Mouse (Mus musculus) neutrophil, adult 5-6 weeks (primary cell): Measurements from ENCODE around the gene Gm45799. TPM values are rescaled to one million over a fixed set of nuclear protein-coding genes. Genes with fewer than 3 reads are reported as not detected.
A peak's percentile ranks its signal among the peaks of the same experiment; 100 is the strongest.

ENCODE experiments used
- ATAC-seq: fragments of 151-379, 151-347 bp; 2 replicates; pipeline ENCODE4 v1.8.0; 2017; ENCODE audit warnings: mild to moderate bottlenecking, moderate TSS enrichment; ENCODE audit not compliant: insufficient number of reproducible peaks, poor library complexity, low FRiP score, severe bottlenecking; ENCODE audit errors: extremely low read depth
- total RNA-seq: library from RNA; stranded (forward); fragments of 200-1000 nt; gene quantifications from 2 replicates; pipeline ENCODE4 v1.2.3, GENCODE M21; 2017

The Gm45799 gene
- total RNA-seq, 1 experiment from 2014 or later, result 4.7 TPM

DNA sequence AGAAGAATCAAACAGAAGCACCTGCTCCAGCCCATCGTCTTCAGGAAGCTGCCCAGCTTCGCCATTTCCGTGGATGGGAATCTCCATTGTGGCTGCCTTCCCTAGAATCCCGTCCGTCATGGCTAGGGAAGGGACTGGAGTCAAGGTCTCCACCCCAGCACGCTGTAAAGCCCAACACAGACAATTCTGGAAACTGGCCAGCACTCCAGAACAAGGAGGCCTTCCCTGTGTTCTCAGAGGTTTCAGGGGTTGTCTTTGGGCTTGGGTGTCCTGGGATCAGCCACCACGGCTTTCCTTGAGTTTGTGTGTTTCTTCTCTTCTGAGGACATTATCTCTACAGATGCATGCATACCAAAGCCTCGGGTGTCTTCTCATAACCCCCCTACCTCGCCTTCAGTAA is 1.0 kb upstream of the Gm45799 start:
- no peak for ATAC-seq

DNA sequence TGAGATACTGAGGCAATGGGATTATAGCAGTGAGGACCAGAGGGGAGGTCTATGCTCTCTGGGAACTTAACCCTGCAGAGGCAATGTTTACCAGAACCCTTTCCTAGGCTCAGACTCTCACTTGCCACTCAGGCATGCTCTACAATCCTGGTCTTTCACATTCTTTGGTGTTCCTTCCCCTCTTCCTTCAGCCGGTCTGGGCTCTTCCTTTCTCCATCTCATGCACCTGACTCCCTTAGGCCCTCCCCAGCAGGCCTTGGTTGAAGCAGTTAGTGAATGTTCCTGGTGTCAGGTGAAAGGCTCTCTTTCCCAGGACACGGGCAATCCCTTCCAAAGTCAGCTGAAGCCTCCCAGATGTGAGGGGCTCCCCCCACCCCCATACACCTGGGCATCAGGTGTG is 596 bp upstream of the Gm45799 start, which contains the start of gene Timm10b:
Gene Timm10b (plus strand): TSS at position 301 of the 400 bp plus-strand sequence.
- no peak for ATAC-seq

DNA sequence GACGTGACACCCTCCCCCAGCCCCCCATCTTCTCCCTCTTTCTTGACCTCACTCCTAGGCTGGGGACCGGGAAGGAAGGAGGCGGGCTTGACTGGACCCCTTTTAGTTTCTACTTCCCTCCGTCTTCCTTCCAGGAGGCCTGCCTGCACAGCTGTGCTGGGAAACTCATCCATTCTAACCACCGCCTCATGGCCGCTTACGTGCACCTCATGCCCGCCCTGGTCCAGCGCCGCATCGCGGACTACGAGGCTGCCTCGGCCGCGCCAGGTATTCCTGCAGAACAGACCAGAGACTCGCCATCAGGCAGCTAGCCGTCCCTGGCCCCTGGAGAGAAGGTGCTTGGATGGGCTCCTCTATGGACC is 523 bp downstream of the Gm45799 start:
- no peak for ATAC-seq

DNA sequence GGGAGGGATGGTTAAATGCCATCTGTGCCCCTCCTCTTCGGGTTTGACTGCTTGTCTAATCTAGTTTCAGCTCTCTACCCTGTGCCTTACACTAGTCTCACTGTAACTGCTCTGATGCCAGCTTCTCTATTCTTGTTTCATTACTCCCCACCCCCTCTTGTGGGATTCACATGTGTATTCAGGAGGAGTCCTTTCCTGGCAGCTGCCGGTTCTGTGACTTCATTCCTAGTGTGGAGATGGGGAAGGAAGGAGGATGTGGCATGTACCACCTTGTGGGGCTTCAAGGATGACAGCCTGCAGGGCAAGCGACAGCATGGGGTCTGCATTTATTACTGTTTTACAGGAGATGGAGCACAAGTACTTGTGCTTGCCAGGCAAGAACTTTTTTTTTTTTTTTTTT is 1.6 kb downstream of the Gm45799 start:
- no peak for ATAC-seq

DNA sequence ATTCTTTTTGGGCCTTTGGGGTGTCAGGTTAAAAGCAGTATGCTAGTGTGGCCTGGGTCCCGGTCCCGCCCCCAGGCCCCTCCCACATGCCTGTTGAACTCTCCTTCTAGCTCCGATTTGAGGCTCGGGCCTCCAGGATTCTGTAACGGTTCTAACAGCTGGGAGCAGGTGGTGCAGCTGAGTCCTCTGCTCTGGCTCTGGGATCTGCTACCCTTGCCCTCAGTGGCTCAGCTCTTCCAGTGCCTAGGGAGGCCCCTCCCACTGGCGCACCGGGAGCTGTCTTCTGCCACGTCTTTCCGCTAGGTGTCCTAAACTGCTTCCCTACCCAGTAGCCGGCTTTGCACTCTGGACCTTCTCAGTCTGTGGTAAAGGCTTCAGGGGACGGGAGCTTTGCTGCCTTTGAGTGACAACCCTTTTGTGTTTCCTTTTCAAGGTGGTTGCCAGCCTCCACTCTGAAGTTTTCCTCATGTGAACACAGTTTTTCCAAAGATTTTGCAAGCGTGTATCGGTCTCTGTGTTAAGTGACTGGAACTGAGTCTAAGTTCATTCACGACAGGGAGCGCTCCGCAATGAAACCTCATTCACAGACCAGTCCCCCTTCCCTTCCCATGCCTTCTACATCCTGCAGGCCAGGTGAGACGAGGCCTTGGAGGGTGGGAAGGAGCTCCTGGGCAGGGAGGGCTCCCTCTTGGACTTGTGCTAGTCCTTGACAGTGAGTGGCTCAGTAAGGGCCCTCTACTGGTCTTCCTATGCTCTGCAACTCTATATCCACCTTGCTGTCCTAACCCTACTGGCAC is 10.5 kb downstream of the Gm45799 start, which contains the start of gene Dnhd1:
Gene Dnhd1 (plus strand): TSS at position 189 of the 797 bp plus-strand sequence.
- peak; percentile 88 for ATAC-seq

DNA sequence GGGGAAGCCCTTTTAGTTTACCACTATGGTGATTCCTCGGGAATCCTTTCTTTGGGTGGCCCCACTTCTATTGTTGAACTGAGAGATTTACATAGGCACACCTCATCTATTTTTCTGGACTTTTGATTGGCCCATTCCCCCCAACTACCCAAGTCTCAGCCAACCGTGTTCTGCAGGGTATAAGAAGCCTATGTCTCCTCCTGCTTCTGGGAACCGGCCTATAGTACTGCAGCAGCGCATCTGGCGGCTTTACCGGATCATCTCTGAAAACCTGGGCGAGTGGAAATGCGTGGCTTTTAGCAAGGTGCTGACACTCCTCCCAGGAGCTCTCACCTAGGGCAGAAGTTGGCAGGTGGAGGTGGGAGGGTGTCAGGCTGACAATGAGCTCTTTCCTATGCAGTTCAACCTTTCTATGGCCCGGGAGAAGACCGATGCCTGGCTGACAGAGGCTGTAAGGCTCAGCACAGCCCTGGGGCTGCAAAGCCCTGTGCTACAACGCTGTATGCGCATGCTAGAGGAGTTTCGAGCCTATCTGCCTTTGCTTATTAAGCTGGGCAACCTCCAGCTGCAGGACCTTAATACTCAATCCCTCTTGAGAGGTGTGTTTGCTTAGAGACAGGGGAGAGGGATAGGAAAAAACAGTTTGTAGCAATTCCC is 45.3 kb downstream of the Gm45799 start:
- no peak for ATAC-seq

DNA sequence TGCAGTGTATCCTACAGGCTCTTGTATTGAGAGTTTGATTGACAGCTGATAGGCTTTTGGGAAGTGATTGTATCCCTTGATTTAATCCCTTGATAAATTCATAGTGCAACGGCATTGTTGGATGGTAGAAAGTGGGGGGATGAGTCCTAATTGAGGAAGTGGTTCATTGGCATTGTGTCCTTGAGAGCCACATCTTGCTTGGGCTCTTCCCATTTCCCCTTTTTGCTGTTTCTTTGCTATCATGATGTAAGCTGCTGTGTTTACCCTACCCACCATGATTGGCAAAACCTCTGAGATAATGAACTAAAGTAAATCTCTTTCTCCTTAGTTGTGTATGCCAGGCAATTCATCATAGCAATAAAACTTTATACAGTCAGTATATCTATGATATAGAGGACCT is 50.5 kb downstream of the Gm45799 start:
- no peak for ATAC-seq

DNA sequence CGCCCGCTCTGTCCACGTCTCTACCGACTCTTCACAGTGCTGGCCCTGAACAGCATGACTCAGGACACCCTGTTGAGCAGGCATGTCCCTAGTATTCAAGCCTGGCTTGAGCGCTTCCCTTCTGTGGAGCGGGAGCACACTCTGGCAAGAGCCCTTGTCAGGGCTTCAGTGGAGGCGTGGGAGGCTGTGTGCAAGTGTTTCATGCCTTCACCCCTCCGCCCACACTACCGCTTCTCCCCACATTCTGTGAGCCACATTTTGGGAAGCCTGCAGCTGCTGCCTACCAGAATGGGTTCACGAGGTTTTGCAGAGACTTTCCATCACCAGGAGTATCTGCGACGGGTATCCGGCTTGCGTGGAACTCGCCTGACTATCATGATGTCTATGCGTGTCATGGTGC is 62.8 kb downstream of the Gm45799 start:
- no peak for ATAC-seq

DNA sequence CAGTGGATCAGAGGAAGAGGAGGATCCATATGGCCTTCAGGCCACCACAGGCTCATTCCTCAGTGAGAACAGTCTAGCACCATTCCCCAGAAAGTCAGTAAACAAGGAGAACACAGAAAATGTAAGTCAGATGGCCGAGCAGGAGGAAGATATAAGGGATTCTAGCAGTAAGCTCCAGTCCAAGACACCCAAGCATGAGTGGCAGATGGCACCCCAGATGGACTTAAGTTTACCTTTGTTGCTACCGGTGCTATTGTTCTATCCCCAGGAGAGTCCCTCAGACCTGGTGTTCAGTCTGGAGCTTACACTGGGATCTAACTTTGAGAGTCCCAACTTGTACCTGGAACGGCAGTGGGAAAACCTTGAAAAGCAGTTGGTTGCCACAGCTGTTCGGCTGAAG is 63.5 kb downstream of the Gm45799 start:
- ATAC-seq, result no peak

DNA sequence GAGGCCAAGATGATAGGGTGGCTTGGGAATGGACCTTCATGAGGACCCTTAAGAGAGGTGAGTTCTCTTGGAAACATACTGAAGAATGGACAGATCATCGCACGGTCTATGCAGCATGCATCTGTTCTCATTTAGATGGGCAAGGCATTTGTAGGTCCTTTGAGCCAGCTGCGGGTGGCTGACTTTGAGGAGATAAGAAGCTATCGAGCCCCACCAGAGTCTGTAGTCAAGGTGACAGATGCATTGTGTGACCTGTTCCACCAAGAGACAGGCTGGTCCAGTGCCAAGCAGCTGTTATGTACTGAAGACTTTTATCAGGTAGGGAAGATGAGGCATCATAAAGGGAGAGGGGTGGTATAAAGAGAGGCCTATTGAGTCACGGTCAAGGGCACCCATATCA is 68.4 kb downstream of the Gm45799 start:
- no peak for ATAC-seq

DNA sequence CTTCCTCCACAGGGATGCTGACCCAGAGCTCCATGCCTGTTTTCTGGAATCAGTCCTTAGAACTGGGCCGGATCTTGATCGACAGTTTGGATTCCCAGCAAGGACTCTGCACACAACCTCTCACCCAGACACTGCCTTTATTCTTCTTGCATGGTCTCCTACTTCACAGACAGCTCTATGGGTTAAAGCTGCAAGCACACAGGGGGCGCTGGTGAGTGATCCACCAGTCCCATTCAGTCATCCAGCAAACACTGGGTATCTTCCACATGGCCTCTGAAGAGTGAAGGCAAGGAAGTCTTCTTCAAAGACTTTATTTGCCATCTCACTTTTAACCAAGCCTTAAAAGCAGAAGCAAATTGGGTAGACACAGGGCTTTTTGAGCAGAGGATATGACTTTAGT is 75.0 kb downstream of the Gm45799 start:
- no peak for ATAC-seq

DNA sequence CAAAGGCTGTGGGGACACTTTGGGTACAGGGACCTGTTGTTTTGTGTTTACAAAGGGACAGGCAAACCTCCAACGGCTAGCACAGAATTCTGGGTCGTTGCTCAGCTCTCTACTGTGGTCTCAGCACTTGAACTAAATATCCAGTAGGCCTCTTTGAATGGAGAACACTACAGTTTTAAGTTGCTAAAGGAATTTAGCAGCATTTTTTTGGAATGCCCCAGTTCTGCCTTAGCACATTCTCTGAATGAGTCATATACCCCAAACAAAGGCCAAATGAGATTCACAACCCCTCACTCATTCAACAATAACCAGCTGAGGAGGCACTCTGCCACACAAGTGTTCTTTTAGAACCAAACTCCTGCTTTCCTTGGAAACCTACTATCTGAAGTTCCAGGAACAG is 81.6 kb downstream of the Gm45799 start:
- ATAC-seq, result no peak

DNA sequence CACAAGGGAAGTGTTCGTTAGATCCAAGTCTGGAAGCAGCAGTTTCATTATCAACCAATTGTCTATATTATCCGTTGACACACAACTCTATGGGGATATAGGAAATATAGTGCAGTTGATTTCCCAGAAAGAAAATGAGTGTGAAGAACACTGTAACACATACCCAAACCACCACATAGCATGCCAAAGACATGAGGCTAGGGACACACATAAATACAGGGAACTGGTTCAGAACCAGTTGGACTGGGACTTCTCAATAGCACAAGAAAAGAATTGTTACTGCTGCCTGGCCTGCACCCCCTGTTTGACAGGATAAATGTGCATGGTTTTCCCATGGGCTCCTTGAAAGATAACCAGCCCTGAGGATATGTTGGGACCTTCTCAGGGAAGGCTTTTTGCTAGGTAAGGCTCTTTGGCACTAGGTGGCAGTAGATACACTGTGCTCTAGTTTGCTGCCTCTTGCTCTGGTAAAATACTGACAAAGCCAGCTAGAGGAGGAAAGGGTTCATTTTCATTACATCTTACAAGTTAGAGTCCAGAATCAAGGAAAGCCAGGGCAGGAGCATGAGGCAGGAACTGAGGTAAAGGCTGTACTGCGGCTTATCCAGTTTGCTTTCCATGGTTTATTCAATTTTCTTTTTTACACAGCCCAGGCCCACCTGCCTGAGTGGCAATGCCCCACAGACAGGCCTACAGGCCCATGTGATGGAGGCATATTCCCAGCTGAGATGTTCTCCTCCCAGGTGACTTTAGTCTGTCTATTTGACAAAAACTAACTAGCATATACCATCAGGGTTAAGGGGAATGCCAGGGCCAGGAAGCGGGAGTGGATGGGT is 86.0 kb downstream of the Gm45799 start:
- ATAC-seq, result peak; percentile 89

DNA sequence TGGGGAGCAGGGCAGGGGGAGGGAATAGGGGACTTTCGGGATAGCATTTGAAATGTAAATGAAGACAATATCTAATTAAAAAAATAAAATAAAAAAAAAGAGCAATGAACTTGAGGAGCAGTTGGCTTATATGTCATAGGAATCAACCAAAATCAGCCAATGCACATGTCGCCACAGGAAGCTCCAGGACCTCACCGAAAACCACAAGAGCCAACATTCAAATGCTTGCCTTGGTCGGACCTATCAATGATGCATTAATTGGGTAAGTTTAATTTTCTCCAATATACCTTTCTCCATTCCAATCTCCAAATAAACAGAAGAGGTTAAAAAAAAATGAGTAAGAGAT is 86.6 kb downstream of the Gm45799 start:
- ATAC-seq, result no peak

DNA sequence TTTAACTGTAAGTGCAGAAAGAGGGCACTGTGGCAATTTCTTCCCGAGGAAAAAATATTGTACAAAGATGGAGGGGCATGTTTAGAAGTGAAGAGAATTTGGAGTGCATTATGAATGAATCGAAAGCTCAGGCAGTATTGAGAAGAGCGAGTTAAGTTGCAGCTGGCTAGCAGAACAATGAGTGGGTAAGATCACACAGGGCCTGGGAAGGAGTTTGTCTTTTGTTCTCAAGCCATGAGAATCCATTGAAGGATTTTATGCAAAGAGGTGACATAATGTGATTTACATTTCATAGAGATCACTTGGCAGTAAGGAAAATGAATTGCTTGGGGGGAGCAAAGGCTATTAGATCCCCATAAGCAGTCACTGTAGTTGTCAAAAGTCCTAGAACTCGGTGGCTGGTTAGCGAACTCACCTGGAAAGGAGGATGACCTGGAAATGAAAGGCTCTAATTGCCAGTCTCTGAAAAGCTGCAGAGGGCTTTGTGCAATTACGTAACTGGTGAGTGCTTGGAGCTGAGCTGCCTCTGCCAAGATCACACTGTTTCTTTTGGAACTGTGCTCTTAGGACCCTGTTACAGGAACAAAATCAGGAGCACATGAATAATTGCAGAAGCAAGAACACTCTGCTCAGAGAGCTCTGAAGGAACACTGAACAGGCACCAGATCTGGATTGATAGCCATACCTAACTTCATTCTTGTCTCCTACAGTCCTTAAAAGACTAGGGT is 88.5 kb downstream of the Gm45799 start:
- ATAC-seq, result no peak

DNA sequence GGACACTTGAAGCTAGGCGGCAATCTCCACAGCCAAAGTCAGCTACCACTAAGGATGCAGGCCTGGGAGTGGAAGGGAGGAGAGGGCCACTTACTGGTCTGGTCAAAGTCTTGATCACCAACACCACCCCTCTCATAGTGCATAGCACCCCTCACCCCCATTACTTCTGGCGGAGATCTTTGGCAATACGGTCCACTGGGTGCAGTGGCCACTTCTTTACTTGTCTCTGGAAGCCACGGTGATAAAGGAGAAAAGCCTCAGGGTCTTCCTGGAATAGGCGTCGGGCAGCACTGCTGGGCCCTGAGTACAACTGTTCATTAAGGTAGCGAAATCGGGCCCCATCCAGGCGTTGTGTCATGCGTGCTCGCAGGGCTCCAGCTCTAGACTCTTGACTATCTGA is 93.5 kb downstream of the Gm45799 start:
- ATAC-seq, result no peak
